Mouse (Mus musculus) kidney, adult 2 months (tissue): Measurements from ENCODE around the gene Cntn5. TPM values are rescaled to one million over a fixed set of nuclear protein-coding genes. Genes with fewer than 3 reads are reported as not detected.

Experiments
- DNase-seq: peaks from one replicate; pipeline ENCODE4 v3.0.0; 2021
- H3K27ac ChIP-seq: fragments of 200-500 bp; 2 replicates; pipeline ENCODE4 v1.5.1; 2012; ENCODE audit warnings: low read depth, low read length, control low read depth, inconsistent platforms; ENCODE audit not compliant: insufficient read depth
- H3K27me3 ChIP-seq: fragments of 200-500 bp; replicated peaks from 2 replicates; pipeline ENCODE4 v1.6.1; 2012; ENCODE audit warnings: mild to moderate bottlenecking, moderate library complexity, low read length, inconsistent platforms; ENCODE audit not compliant: control insufficient read depth, insufficient read depth
- H3K36me3 ChIP-seq: fragments of 200-500 bp; 2 replicates; pipeline ENCODE4 v1.6.1; 2012; ENCODE audit warnings: mild to moderate bottlenecking, moderate library complexity, low read length, inconsistent platforms; ENCODE audit not compliant: control insufficient read depth, insufficient read depth
- H3K4me1 ChIP-seq: fragments of 200-500 bp; 2 replicates; pipeline ENCODE4 v1.6.1; 2011; ENCODE audit warnings: low read length; ENCODE audit not compliant: control insufficient read depth, insufficient read depth
- H3K4me3 ChIP-seq: fragments of 200-500 bp; 2 replicates; pipeline ENCODE4 v1.5.1; 2011; ENCODE audit warnings: mild to moderate bottlenecking, low read depth, low read length, control low read depth; ENCODE audit not compliant: insufficient read depth
- CTCF ChIP-seq: fragments of 200-500 bp; conservative IDR thresholded peaks from 2 replicates; pipeline ENCODE4 v1.5.1; 2011; ENCODE audit warnings: low read depth, mild to moderate bottlenecking, control low read depth, low read length, moderate library complexity, mixed read lengths; ENCODE audit not compliant: insufficient read depth, insufficient read length
- POLR2A ChIP-seq: fragments of 200-500 bp; IDR thresholded peaks from one replicate; pipeline ENCODE4 v1.6.1; 2011; ENCODE audit warnings: low read depth, low read length, control low read depth
- WGBS: fragments of 180-500 bp; shearing (Covaris S2); methylation state at CpG from one replicate; pipeline ENCODE4 v1.1.7; 2018; 5-methylcytosine and 5-hydroxymethylcytosine counted together
- polyA plus RNA-seq: library from polyadenylated mRNA; depleted of rRNA; stranded (reverse); fragments of >200 nt; gene quantifications from 2 replicates; pipeline ENCODE4 v1.2.3, GENCODE M21; 2012

Cntn5 gene
- polyA plus RNA-seq, 1 experiment = 0.09 TPM

- 48% methylated on average over 1 of the region's 1 CpGs for WGBS
- no peaks in the 10 kb centered on the region for H3K36me3 ChIP-seq
- TF ChIP-seq POLR2A (no peak), CTCF (no peak)
- H3K4me1 ChIP-seq = no peaks in the 10 kb centered on the region
- H3K4me3 ChIP-seq = no peak overlapping the region
- no peak for DNase-seq
- H3K27me3 ChIP-seq = no peaks in the 10 kb centered on the region
- H3K27ac ChIP-seq = no peak overlapping the region
Measured at GRCm38 (mm10) chr9:10521054-10521453, 383.5 kb downstream of the Cntn5 start.

GRCm38 (mm10) chr9:10492243-10492642 is 412.3 kb downstream of the Cntn5 start:
- Histone ChIP-seq H3K36me3 (no peaks in the 10 kb centered on the region), H3K27ac (no peak overlapping the region), H3K4me1 (no peaks in the 10 kb centered on the region), H3K4me3 (no peak overlapping the region), H3K27me3 (no peaks in the 10 kb centered on the region)
- TF ChIP-seq CTCF = no peak
- no peak for TF ChIP-seq POLR2A
- DNase-seq = no peak

GRCm38 (mm10) chr9:10471484-10472125 is 433.0 kb downstream of the Cntn5 start:
- no peak overlapping the region for H3K27ac ChIP-seq
- no peak overlapping the region for H3K4me3 ChIP-seq
- DNase-seq = no peak
- H3K36me3 ChIP-seq = no peaks in the 10 kb centered on the region
- TF ChIP-seq CTCF = no peak
- TF ChIP-seq POLR2A = no peak
- no peaks in the 10 kb centered on the region for H3K27me3 ChIP-seq
- WGBS = 58% methylated on average over 4 of the region's 4 CpGs
- no peaks in the 10 kb centered on the region for H3K4me1 ChIP-seq

- Histone ChIP-seq H3K27me3 (no peaks in the 10 kb centered on the region), H3K36me3 (no peaks in the 10 kb centered on the region), H3K4me1 (no peaks in the 10 kb centered on the region), H3K4me3 (no peak overlapping the region), H3K27ac (no peak overlapping the region)
- no peak for DNase-seq
- TF ChIP-seq POLR2A (no peak), CTCF (no peak)
Measured at GRCm38 (mm10) chr9:10464758-10465157, 439.8 kb downstream of the Cntn5 start.

- no peak for DNase-seq
- no peak for TF ChIP-seq POLR2A
- TF ChIP-seq CTCF = no peak
- no peaks in the 10 kb centered on the region for H3K27me3 ChIP-seq
- no peaks in the 10 kb centered on the region for H3K4me1 ChIP-seq
- H3K4me3 ChIP-seq = no peak overlapping the region
- H3K27ac ChIP-seq = no peak overlapping the region
- WGBS = 29% methylated on average over 3 of the region's 3 CpGs
- H3K36me3 ChIP-seq = no peaks in the 10 kb centered on the region
Measured at GRCm38 (mm10) chr9:10457900-10458299, 446.7 kb downstream of the Cntn5 start.

GRCm38 (mm10) chr9:10448987-10449563 is 455.5 kb downstream of the Cntn5 start:
- no peak overlapping the region for H3K27ac ChIP-seq
- no peak overlapping the region for H3K4me3 ChIP-seq
- H3K27me3 ChIP-seq = no peaks in the 10 kb centered on the region
- 74% methylated on average over 3 of the region's 3 CpGs for WGBS
- TF ChIP-seq CTCF = no peak
- no peak for TF ChIP-seq POLR2A
- DNase-seq = no peak
- H3K36me3 ChIP-seq = no peaks in the 10 kb centered on the region
- no peaks in the 10 kb centered on the region for H3K4me1 ChIP-seq

GRCm38 (mm10) chr9:10447220-10447837 is 457.2 kb downstream of the Cntn5 start:
- no peaks in the 10 kb centered on the region for H3K27me3 ChIP-seq
- no peak for DNase-seq
- no peak overlapping the region for H3K27ac ChIP-seq
- TF ChIP-seq POLR2A = no peak
- H3K4me1 ChIP-seq = no peaks in the 10 kb centered on the region
- no peaks in the 10 kb centered on the region for H3K36me3 ChIP-seq
- no peak overlapping the region for H3K4me3 ChIP-seq

- TF ChIP-seq CTCF (no peak), POLR2A (no peak)
- Histone ChIP-seq H3K4me3 (no peak overlapping the region), H3K27me3 (no peaks in the 10 kb centered on the region), H3K27ac (no peak overlapping the region), H3K4me1 (no peaks in the 10 kb centered on the region), H3K36me3 (no peaks in the 10 kb centered on the region)
- no peak for DNase-seq
Measured at GRCm38 (mm10) chr9:10412075-10412474, 492.5 kb downstream of the Cntn5 start.
